Mouse (Mus musculus) olfactory bulb, adult 2 months (tissue): ENCODE results near the gene Ube4b.

ENCODE experiments used
- CTCF ChIP-seq: fragments of 200-500 bp; IDR thresholded peaks from 2 replicates; pipeline ENCODE4 v1.5.1; 2012; ENCODE audit warnings: low read depth, mild to moderate bottlenecking, low read length, moderate library complexity; ENCODE audit not compliant: insufficient read depth
- POLR2A ChIP-seq: fragments of 200-500 bp; IDR thresholded peaks from 2 replicates; pipeline ENCODE4 v1.6.1; 2012; ENCODE audit warnings: mild to moderate bottlenecking, low read depth, low read length, moderate library complexity; ENCODE audit not compliant: insufficient read depth

DNA sequence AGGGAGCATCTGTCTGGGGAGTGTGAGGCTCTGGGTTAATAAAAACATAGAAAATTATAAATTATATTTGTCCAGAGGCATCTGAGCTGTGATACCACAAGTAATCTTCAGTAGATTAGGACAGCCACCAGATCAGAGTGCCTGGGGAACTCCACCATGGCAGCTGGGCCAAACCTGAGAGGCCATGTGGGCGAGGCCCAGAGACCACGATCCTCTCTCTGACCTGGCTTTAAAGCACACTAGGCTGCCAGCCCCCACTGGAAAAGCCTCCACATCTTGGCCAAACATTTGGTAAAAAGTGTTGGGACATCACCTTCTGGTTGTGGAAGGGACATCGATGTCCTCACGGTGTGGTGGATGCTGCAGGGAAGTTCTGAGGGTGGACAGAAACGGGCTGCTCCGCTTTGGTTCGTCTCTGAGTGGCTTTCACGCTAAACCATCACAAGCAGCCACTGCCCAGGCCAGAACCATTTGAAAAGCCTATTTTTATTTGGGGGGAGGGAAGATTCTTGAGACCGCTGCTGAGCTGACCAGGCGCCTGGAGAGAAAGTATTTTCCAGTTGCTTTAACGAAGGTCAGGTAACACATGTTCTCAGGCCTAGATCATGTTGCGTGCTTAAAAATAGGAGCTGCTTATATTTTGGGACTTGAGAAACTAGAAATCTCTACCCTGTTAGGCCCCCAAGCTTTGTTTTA, 112.8 kb downstream of the Ube4b start:
- no peak for TF ChIP-seq CTCF
- TF ChIP-seq POLR2A = no peak
